Mouse (Mus musculus) liver, adult 2 months (tissue): ENCODE results near the gene Psmc2.

Experiments used
- CTCF ChIP-seq: fragments of 200-500 bp; IDR thresholded peaks from 2 replicates; pipeline ENCODE4 v1.5.1; 2011; ENCODE audit warnings: low read depth, low read length, control low read depth
- POLR2A ChIP-seq: fragments of 200-500 bp; IDR thresholded peaks from 2 replicates; pipeline ENCODE4 v1.6.1; 2011; ENCODE audit warnings: low read length, control low read depth; ENCODE audit not compliant: insufficient read depth; ENCODE audit errors: extremely low read depth

DNA sequence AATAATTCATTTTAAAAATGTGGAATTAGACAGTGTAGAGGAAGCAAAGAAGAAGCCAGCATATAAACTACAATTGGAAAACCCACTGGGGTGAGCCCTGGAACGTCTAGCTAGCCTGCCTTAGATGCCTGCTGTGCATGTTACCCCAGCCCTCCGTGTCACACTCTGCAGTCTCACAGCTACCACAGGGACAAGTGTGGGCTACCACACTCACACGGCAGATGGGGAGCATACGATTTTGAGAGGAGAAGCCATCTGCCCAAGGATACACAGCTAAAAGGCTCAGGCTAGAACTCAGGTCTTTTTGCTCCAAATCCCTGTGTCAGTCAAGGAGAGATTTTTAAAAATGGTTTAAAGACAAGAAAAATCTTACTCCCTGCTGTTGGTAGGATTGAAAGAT is 43.8 kb downstream of the Psmc2 start:
- TF ChIP-seq POLR2A = no peak
- TF ChIP-seq CTCF = no peak
